Mouse (Mus musculus): Measurements from ENCODE around the gene C77080. TPM values are rescaled to one million over a fixed set of nuclear protein-coding genes. Genes with fewer than 3 reads are reported as not detected.
A peak's percentile ranks its signal among the peaks of the same experiment; 100 is the strongest.

Gene C77080
- polyA plus RNA-seq, 1 experiment from 2014 or later: 4.6 TPM

- 1% methylated on average over 46 of the region's 53 CpGs for WGBS
Observed at GRCm38 (mm10) chr4:129287472-129287981, 26.3 kb upstream of the C77080 start, which contains the start of gene Sync. TSS of gene Sync (plus strand) at chr4:129287617.

GRCm38 (mm10) chr4:129286683-129287471 is 25.7 kb upstream of the C77080 start:
- Histone ChIP-seq H3K4me2 (replicated peaks) (peak overlapping the region; percentile 97), H3K9me3 (no peaks in the 10 kb centered on the region), H3K27ac (no peak overlapping the region), H3K36me3 (no peaks in the 10 kb centered on the region), H3K27me3 (replicated peaks) (peaks cover 22% of the 10 kb centered on the region), H3K4me1 (peaks cover 13% of the 10 kb centered on the region), H3K9ac (peak overlapping the region; percentile 57), H3K4me3 (peak overlapping the region; percentile 45)
- 3% methylated on average over 28 of the region's 28 CpGs for WGBS
- peak; percentile 70 for ATAC-seq (ENCODE audit: low FRiP score, low read depth)

More at GRCm38 (mm10) chr4:129287472-129287981, 26.3 kb upstream of the C77080 start, which contains the start of gene Sync:
- H3K27ac ChIP-seq: no peak within 1 kb of the TSS
- peaks cover 22% of the 10 kb centered on the region for H3K27me3 ChIP-seq (replicated peaks)
- peak; percentile 37; the same call in 1 of the 2 replicates for ATAC-seq (ENCODE audit: low FRiP score, low read depth)
- no peaks in the 10 kb centered on the region for H3K36me3 ChIP-seq
- H3K4me1 ChIP-seq: peaks cover 13% of the 10 kb centered on the region
- H3K9ac ChIP-seq: peak within 1 kb of the TSS; percentile 57
- no peaks in the 10 kb centered on the region for H3K9me3 ChIP-seq
- H3K4me2 ChIP-seq (replicated peaks): peak within 1 kb of the TSS; percentile 97
- peak within 1 kb of the TSS; percentile 45 for H3K4me3 ChIP-seq

GRCm38 (mm10) chr4:129286001-129286682 is 24.9 kb upstream of the C77080 start:
- Histone ChIP-seq H3K4me1 (peaks cover 13% of the 10 kb centered on the region), H3K36me3 (no peaks in the 10 kb centered on the region), H3K27me3 (replicated peaks) (peaks cover 22% of the 10 kb centered on the region), H3K4me2 (replicated peaks) (peak overlapping the region; percentile 97), H3K9me3 (no peaks in the 10 kb centered on the region), H3K9ac (0 out of 2 replicates have a peak overlapping the region, but pooled peaks have one; percentile 57), H3K27ac (no peak overlapping the region), H3K4me3 (peak overlapping the region; percentile 45; the same call in 1 of the 2 replicates)
- peak; percentile 44; the same call in 1 of the 2 replicates for ATAC-seq (ENCODE audit: low FRiP score, low read depth)
- WGBS: 72% methylated on average over 5 of the region's 5 CpGs

GRCm38 (mm10) chr4:129284685-129285084 is 23.5 kb upstream of the C77080 start:
- H3K27ac ChIP-seq: no peak overlapping the region
- no peak overlapping the region for H3K4me2 ChIP-seq (replicated peaks)
- H3K4me3 ChIP-seq: no peak overlapping the region
- H3K36me3 ChIP-seq: no peaks in the 10 kb centered on the region
- H3K9ac ChIP-seq: no peak overlapping the region
- no peaks in the 10 kb centered on the region for H3K9me3 ChIP-seq
- 85% methylated on average over 2 of the region's 2 CpGs for WGBS
- H3K27me3 ChIP-seq (replicated peaks): peaks cover 22% of the 10 kb centered on the region
- ATAC-seq (ENCODE audit: low FRiP score, low read depth): no peak
- peaks cover 13% of the 10 kb centered on the region for H3K4me1 ChIP-seq

GRCm38 (mm10) chr4:129283226-129283625 is 22.0 kb upstream of the C77080 start:
- Histone ChIP-seq H3K4me2 (replicated peaks) (no peak overlapping the region), H3K9ac (no peak overlapping the region), H3K36me3 (no peaks in the 10 kb centered on the region), H3K27ac (no peak overlapping the region), H3K4me3 (no peak overlapping the region), H3K9me3 (no peaks in the 10 kb centered on the region), H3K4me1 (peaks cover 13% of the 10 kb centered on the region), H3K27me3 (replicated peaks) (peaks cover 17% of the 10 kb centered on the region)
- no peak for ATAC-seq (ENCODE audit: low FRiP score, low read depth)
- WGBS: 78% methylated on average over 5 of the region's 5 CpGs

GRCm38 (mm10) chr4:129282786-129283185 is 21.6 kb upstream of the C77080 start:
- no peak overlapping the region for H3K4me3 ChIP-seq
- H3K36me3 ChIP-seq: no peaks in the 10 kb centered on the region
- H3K9ac ChIP-seq: no peak overlapping the region
- WGBS: 89% methylated on average over 5 of the region's 5 CpGs
- peaks cover 17% of the 10 kb centered on the region for H3K27me3 ChIP-seq (replicated peaks)
- no peaks in the 10 kb centered on the region for H3K9me3 ChIP-seq
- ATAC-seq (ENCODE audit: low FRiP score, low read depth): no peak
- H3K4me2 ChIP-seq (replicated peaks): no peak overlapping the region
- peaks cover 13% of the 10 kb centered on the region for H3K4me1 ChIP-seq
- no peak overlapping the region for H3K27ac ChIP-seq

GRCm38 (mm10) chr4:129276453-129276865 is 15.3 kb upstream of the C77080 start:
- Histone ChIP-seq H3K9me3 (no peaks in the 10 kb centered on the region), H3K4me2 (replicated peaks) (no peak overlapping the region), H3K4me3 (no peak overlapping the region), H3K27me3 (replicated peaks) (no peaks in the 10 kb centered on the region), H3K36me3 (no peaks in the 10 kb centered on the region), H3K9ac (no peak overlapping the region), H3K4me1 (no peaks in the 10 kb centered on the region), H3K27ac (no peak overlapping the region)
- peak; percentile 61; the same call in 1 of the 2 replicates for ATAC-seq (ENCODE audit: low FRiP score, low read depth)
- 2% methylated on average over 18 of the region's 18 CpGs for WGBS

- no peak for ATAC-seq (ENCODE audit: low FRiP score, low read depth)
- H3K27me3 ChIP-seq (replicated peaks): no peaks in the 10 kb centered on the region
- no peaks in the 10 kb centered on the region for H3K36me3 ChIP-seq
- no peak overlapping the region for H3K4me2 ChIP-seq (replicated peaks)
- H3K4me1 ChIP-seq: no peaks in the 10 kb centered on the region
- H3K4me3 ChIP-seq: no peak overlapping the region
- WGBS: 56% methylated on average over 5 of the region's 5 CpGs
- H3K27ac ChIP-seq: no peak overlapping the region
- H3K9me3 ChIP-seq: no peaks in the 10 kb centered on the region
- no peak overlapping the region for H3K9ac ChIP-seq
Observed at GRCm38 (mm10) chr4:129272756-129273046, 11.5 kb upstream of the C77080 start.

- Histone ChIP-seq H3K27ac (no peak overlapping the region), H3K4me2 (replicated peaks) (no peak overlapping the region), H3K4me1 (no peaks in the 10 kb centered on the region), H3K36me3 (no peaks in the 10 kb centered on the region), H3K4me3 (no peak overlapping the region), H3K9me3 (no peaks in the 10 kb centered on the region), H3K27me3 (replicated peaks) (no peaks in the 10 kb centered on the region), H3K9ac (no peak overlapping the region)
- 29% methylated on average over 15 of the region's 15 CpGs for WGBS
- ATAC-seq (ENCODE audit: low FRiP score, low read depth): no peak
Observed at GRCm38 (mm10) chr4:129271991-129272755, 11.0 kb upstream of the C77080 start.

- H3K9ac ChIP-seq: no peak overlapping the region
- H3K27ac ChIP-seq: no peak overlapping the region
- no peaks in the 10 kb centered on the region for H3K9me3 ChIP-seq
- WGBS: 45% methylated on average over 1 of the region's 1 CpGs
- 0 out of 2 replicates have a peak, but pooled peaks cover 4% of the 10 kb centered on the region for H3K4me1 ChIP-seq
- no peak overlapping the region for H3K4me2 ChIP-seq (replicated peaks)
- no peaks in the 10 kb centered on the region for H3K36me3 ChIP-seq
- no peak for ATAC-seq (ENCODE audit: low FRiP score, low read depth)
- no peak overlapping the region for H3K4me3 ChIP-seq
- H3K27me3 ChIP-seq (replicated peaks): no peaks in the 10 kb centered on the region
Observed at GRCm38 (mm10) chr4:129268698-129269097, 7.5 kb upstream of the C77080 start.

GRCm38 (mm10) chr4:129266821-129267220 is 5.6 kb upstream of the C77080 start:
- Histone ChIP-seq H3K27ac (no peak overlapping the region), H3K4me1 (0 out of 2 replicates have a peak, but pooled peaks cover 6% of the 10 kb centered on the region), H3K27me3 (replicated peaks) (no peaks in the 10 kb centered on the region), H3K9ac (no peak overlapping the region), H3K4me2 (replicated peaks) (no peak overlapping the region), H3K9me3 (no peaks in the 10 kb centered on the region), H3K4me3 (no peak overlapping the region), H3K36me3 (no peaks in the 10 kb centered on the region)
- no peak for ATAC-seq (ENCODE audit: low FRiP score, low read depth)
- 66% methylated on average over 5 of the region's 5 CpGs for WGBS

- Histone ChIP-seq H3K4me1 (0 out of 2 replicates have a peak, but pooled peaks cover 6% of the 10 kb centered on the region), H3K9ac (no peak overlapping the region), H3K36me3 (no peaks in the 10 kb centered on the region), H3K4me2 (replicated peaks) (no peak overlapping the region), H3K27me3 (replicated peaks) (no peaks in the 10 kb centered on the region), H3K27ac (no peak overlapping the region), H3K4me3 (no peak overlapping the region), H3K9me3 (no peaks in the 10 kb centered on the region)
- ATAC-seq (ENCODE audit: low FRiP score, low read depth): no peak
- WGBS: 90% methylated on average over 4 of the region's 4 CpGs
Observed at GRCm38 (mm10) chr4:129266191-129266590, 5.0 kb upstream of the C77080 start.

Measured in neural tube, embryonic 12.5 days (tissue).